ENCODE assay signal across 26 mouse cellular contexts in the genomic region with DNA sequence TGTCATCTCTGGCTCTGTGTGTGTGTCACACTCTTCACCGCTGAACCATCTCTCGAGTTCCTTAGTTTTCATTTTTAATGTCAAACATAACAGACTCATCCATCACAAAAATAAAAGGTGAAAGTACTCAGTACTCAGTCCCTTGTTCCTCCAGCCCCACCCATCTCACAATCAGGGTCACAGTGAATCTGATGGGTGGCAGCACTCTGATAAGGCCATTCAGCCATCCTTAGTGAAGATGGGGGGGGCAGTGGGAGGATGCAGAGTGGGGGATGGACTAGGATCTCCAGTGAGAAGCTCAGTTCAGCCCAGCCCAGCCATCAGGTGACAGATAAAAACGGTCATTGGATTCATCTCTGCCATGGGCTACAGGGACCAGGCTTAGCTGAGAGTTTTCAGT. TPM values are rescaled to one million over a fixed set of nuclear protein-coding genes. Genes with fewer than 3 reads are reported as not detected.
"Had no signal": no experiment of that assay in that cellular context is flagged by ENCODE, and none has a peak within 500 bp of the region (broad histone marks: within the 10 kb centered on the region; RNA-seq: fewer than 3 reads in every experiment).

Tpsg1 (plus strand) TSS at position 301 of the 400 bp plus-strand sequence.

- H3K27me3 ChIP-seq: midbrain, embryonic 15.5 days; neural tube, embryonic 15.5 days; stomach, embryonic 15.5 days had no signal

- H3K4me2 ChIP-seq: limb, embryonic 12.5 days; lung, embryonic 14.5 days; midbrain, embryonic 12.5 days; midbrain, embryonic 15.5 days; neural tube, embryonic 12.5 days; neural tube, embryonic 15.5 days; stomach, embryonic 15.5 days had no signal

- H3K27ac ChIP-seq: kidney, postnatal 0 days; left cerebral cortex, adult 2 months; limb, embryonic 12.5 days; liver, embryonic 14.5 days; macrophage; midbrain, embryonic 12.5 days; midbrain, embryonic 15.5 days; neural tube, embryonic 12.5 days; neural tube, embryonic 15.5 days; stomach, embryonic 15.5 days had no signal

- H3K4me1 ChIP-seq: limb, embryonic 12.5 days; midbrain, embryonic 12.5 days; midbrain, embryonic 15.5 days; neural tube, embryonic 12.5 days; neural tube, embryonic 15.5 days had no signal

- H3K36me3 ChIP-seq: limb, embryonic 12.5 days; midbrain, embryonic 12.5 days; midbrain, embryonic 15.5 days; neural tube, embryonic 12.5 days; neural tube, embryonic 15.5 days; stomach, embryonic 15.5 days had no signal

- DNase-seq: kidney, adult 2 months; kidney, postnatal 25 days; layer of hippocampus, postnatal 36 days; liver, postnatal 0 days; lung, embryonic 14.5 days; right cerebral cortex, postnatal 14 days; right cerebral cortex, postnatal 4 days; spleen, adult 18-20 months; thymus, postnatal 36 days had no signal

- H3K9me3 ChIP-seq: limb, embryonic 12.5 days; midbrain, embryonic 12.5 days; midbrain, embryonic 15.5 days; neural tube, embryonic 12.5 days; neural tube, embryonic 15.5 days; stomach, embryonic 15.5 days had no signal

- H3K9ac ChIP-seq: limb, embryonic 12.5 days; liver, embryonic 14.5 days; liver, postnatal 0 days; lung, embryonic 14.5 days; midbrain, embryonic 12.5 days; midbrain, embryonic 15.5 days; neural tube, embryonic 12.5 days; neural tube, embryonic 15.5 days; stomach, embryonic 15.5 days had no signal

- H3K4me3 ChIP-seq: left cerebral cortex, adult 2 months; limb, embryonic 12.5 days; midbrain, embryonic 12.5 days; midbrain, embryonic 15.5 days; neural tube, embryonic 12.5 days; neural tube, embryonic 15.5 days; stomach, embryonic 15.5 days had no signal

- ATAC-seq: lung, postnatal 0 days; midbrain, embryonic 15.5 days had no signal

RNA-seq across cellular contexts. Expression of gene Tpsg1, which starts in this region (rescaled TPM):
- total RNA-seq: layer of hippocampus, postnatal 10 days; layer of hippocampus, postnatal 36 days; left cerebral cortex, adult 2 months; left cerebral cortex, postnatal 10 days; left cerebral cortex, postnatal 36 days; liver, adult 2 months; megakaryocyte, adult 5-6 weeks had no signal
- polyA plus RNA-seq: kidney, adult 2 months; kidney, embryonic 14.5 days; limb, embryonic 12.5 days; liver, adult 2 months; liver, postnatal 0 days; macrophage had no signal
